8 mouse cellular contexts compared by ENCODE assay signal in the genomic region with DNA sequence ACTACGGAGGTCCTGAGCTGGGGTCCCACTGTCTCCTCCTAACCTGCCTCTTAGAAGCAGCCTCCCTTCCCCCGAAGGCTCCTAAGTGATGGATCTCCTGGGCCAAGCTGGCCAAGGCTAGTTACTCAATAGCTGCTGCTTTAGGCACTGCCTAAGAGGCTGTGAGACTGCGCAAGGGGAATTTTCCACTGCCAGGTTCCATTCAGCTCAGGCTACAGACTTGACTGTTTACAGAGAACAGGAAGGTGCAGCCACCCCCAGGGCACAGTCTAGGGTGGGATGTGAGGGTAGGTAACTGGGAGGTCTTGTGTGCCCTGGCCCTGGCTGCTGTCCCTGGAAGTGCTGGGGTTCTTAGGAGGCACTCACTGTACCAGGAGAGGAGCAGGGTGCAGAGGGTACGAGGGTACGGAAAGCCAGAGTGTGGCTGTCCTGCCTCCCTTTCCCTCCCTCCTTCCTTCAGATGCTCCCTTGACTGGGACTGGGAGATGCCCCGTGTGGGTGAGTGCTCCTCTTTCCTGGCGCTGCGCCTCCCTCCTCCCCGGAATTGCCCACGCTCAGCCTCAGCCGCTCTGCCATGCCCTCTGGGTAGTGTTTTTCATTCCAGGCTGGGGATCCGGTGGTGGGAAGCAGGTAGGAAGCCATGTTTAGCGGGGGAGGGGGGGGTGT.
DNase-seq lines count a peak whose midpoint lies in the region; ATAC-seq lines count a peak whose summit lies in the region.

No protein-coding gene starts in this region.

- no peak for DNase-seq in frontal cortex, postnatal 14 days (ENCODE audit: low spot score in 2 of 2)
- peak; percentile 34 for DNase-seq in gastrocnemius, postnatal 14 days
- DNase-seq in left cerebral cortex, postnatal 36 days (ENCODE audit: low spot score in 2 of 2), result peak; percentile 30 to 34
- peak; percentile 27 for DNase-seq in neural tube, embryonic 11.5 days (ENCODE audit: low spot score)
- no peak for DNase-seq in thymus, postnatal 25 days

- intact Hi-C loops in gastrocnemius, postnatal 14 days (cut with DNase I; ENCODE audit: low total_unique reads), result no loop called here
- intact Hi-C loops in left cerebral cortex, postnatal 36 days (cut with DNase I), result no loop called here

- WGBS in intestine, embryonic 15.5 days, result 17% methylated on average over 13 of the region's 13 CpGs
- 22% methylated on average over 11 of the region's 13 CpGs for WGBS in neural tube, embryonic 11.5 days

- H3K27me3 ChIP-seq in intestine, embryonic 15.5 days (replicated peaks), result no peaks in the 10 kb centered on the region
- H3K27me3 ChIP-seq in neural tube, embryonic 11.5 days (ENCODE audit: control insufficient read depth, insufficient read depth, low read length), result no peaks in the 10 kb centered on the region

- peaks cover 10% of the 10 kb centered on the region for H3K4me1 ChIP-seq in brown adipose tissue, adult 24 weeks (ENCODE audit: control insufficient read depth, insufficient read depth, insufficient read length, low read length)
- H3K4me1 ChIP-seq in intestine, embryonic 15.5 days (replicated peaks), result no peaks in the 10 kb centered on the region; the same call in 1 of the 2 replicates
- H3K4me1 ChIP-seq in neural tube, embryonic 11.5 days (ENCODE audit: control insufficient read depth, insufficient read depth, low read length), result no peaks in the 10 kb centered on the region; the same call in 1 of the 2 replicates

- H3K9ac ChIP-seq in intestine, embryonic 15.5 days, result no peak overlapping the region
- peak overlapping the region; percentile 7; the same call in 1 of the 2 replicates for H3K9ac ChIP-seq in neural tube, embryonic 11.5 days (ENCODE audit: low read length)

- H3K9me3 ChIP-seq in intestine, embryonic 15.5 days, result no peaks in the 10 kb centered on the region
- H3K9me3 ChIP-seq in neural tube, embryonic 11.5 days (ENCODE audit: control insufficient read depth, low read length), result no peaks in the 10 kb centered on the region

- H3K27ac ChIP-seq in brown adipose tissue, adult 24 weeks (replicated peaks; ENCODE audit: low read depth, low read length), result peak overlapping the region; percentile 35
- H3K27ac ChIP-seq in intestine, embryonic 15.5 days, result no peak overlapping the region
- no peak overlapping the region; the same call in 1 of the 2 replicates for H3K27ac ChIP-seq in neural tube, embryonic 11.5 days (ENCODE audit: low read depth, low read length)

- peak overlapping the region; percentile 33 for H3K4me2 ChIP-seq in intestine, embryonic 15.5 days (replicated peaks)
- H3K4me2 ChIP-seq in neural tube, embryonic 11.5 days (ENCODE audit: low read depth), result 0 out of 2 replicates have a peak overlapping the region, but pooled peaks have one; percentile 3

- no peaks in the 10 kb centered on the region for H3K36me3 ChIP-seq in intestine, embryonic 15.5 days
- H3K36me3 ChIP-seq in neural tube, embryonic 11.5 days (ENCODE audit: control insufficient read depth, insufficient read depth, low read length), result no peaks in the 10 kb centered on the region

- peak; percentile 83 for ATAC-seq in frontal cortex, adult (ENCODE audit: low TSS enrichment)
- ATAC-seq in intestine, embryonic 15.5 days, result peak; percentile 39; the same call in 1 of the 2 replicates
- ATAC-seq in neural tube, embryonic 11.5 days (ENCODE audit: insufficient read depth, low FRiP score, low TSS enrichment), result no peak

- H3K4me3 ChIP-seq in brown adipose tissue, adult 24 weeks (ENCODE audit: insufficient read depth, low read depth, low read length), result 0 out of 2 replicates have a peak overlapping the region, but pooled peaks have one; percentile 9
- H3K4me3 ChIP-seq in intestine, embryonic 15.5 days (replicated peaks), result no peak overlapping the region
- no peak overlapping the region for H3K4me3 ChIP-seq in neural tube, embryonic 11.5 days (ENCODE audit: low read depth, low read length)

Comparison
In these comparisons a context has a peak if more than half of its experiments do, and no peak if none do; other contexts are left out.
1. DNase-seq: peak in gastrocnemius, postnatal 14 days (single experiment), left cerebral cortex, postnatal 36 days (2 of 2) and neural tube, embryonic 11.5 days (single experiment); none in frontal cortex, postnatal 14 days (0 of 2) and thymus, postnatal 25 days (single experiment).